Mouse (Mus musculus) lung, embryonic 14.5 days (tissue): Measurements from ENCODE around the gene Pip5k1b. TPM values are rescaled to one million over a fixed set of nuclear protein-coding genes. Genes with fewer than 3 reads are reported as not detected.

Experiments used
- ATAC-seq: fragments of 200-750 bp; cut with Nextera tagmentation; 2 replicates; pipeline ENCODE4 v1.8.0; 2017; ENCODE audit warnings: mild to moderate bottlenecking, moderate TSS enrichment, moderate library complexity; ENCODE audit not compliant: insufficient read depth
- DNase-seq: peaks from one replicate; pipeline ENCODE4 v3.0.0-alpha.2; 2015
- H3K27ac ChIP-seq: fragments of 300-500 bp; sonication (generic); 2 replicates; pipeline ENCODE4 v1.5.1; 2014; ENCODE audit warnings: low read depth, mild to moderate bottlenecking, moderate library complexity
- H3K27me3 ChIP-seq: fragments of 300-500 bp; sonication (generic); 2 replicates; pipeline ENCODE4 v1.6.1; 2014; ENCODE audit warnings: low read length, control low read depth; ENCODE audit not compliant: insufficient read depth
- H3K36me3 ChIP-seq: fragments of 300-500 bp; sonication (generic); 2 replicates; pipeline ENCODE4 v1.6.1; 2014; ENCODE audit warnings: control low read depth; ENCODE audit not compliant: insufficient read depth
- H3K4me1 ChIP-seq: fragments of 300-500 bp; sonication (generic); 2 replicates; pipeline ENCODE4 v1.6.1; 2014; ENCODE audit warnings: antibody characterized with exemption, control low read depth; ENCODE audit not compliant: insufficient read depth
- H3K4me2 ChIP-seq: fragments of 300-500 bp; sonication (generic); 2 replicates; pipeline ENCODE4 v1.6.1; 2014; ENCODE audit warnings: mild to moderate bottlenecking
- H3K4me3 ChIP-seq: fragments of 300-500 bp; sonication (generic); 2 replicates; pipeline ENCODE4 v1.5.1; 2014; ENCODE audit warnings: low read depth, low read length
- H3K9ac ChIP-seq: fragments of 300-500 bp; sonication (generic); 2 replicates; pipeline ENCODE4 v1.6.1; 2014
- H3K9me3 ChIP-seq: fragments of 300-500 bp; sonication (generic); 2 replicates; pipeline ENCODE4 v1.6.1; 2016; ENCODE audit warnings: low read depth, low read length, control low read depth
- CTCF ChIP-seq: IDR thresholded peaks from 2 replicates; pipeline ENCODE4 v1.5.1; 2016; ENCODE audit warnings: antibody characterized with exemption, low read depth
- WGBS: fragments of 180-500 bp; shearing (Covaris S2); extraction: QIAGEN DNeasy Blood & Tissue Kit; methylation state at CpG from one replicate; pipeline ENCODE4 v1.1.7; 2014; 5-methylcytosine and 5-hydroxymethylcytosine counted together
- polyA plus RNA-seq: library from polyadenylated mRNA; unstranded; fragments of >200 nt; fragmentation: Nextera tagmentation; extraction: Ambion mirVana; gene quantifications from 2 replicates; pipeline ENCODE4 v1.2.1, GENCODE M21; 2014

Pip5k1b gene
- polyA plus RNA-seq, 1 experiment from 2014 or later = 2.6 TPM

GRCm38 (mm10) chr19:24335611-24336343 lies 219.9 kb downstream of the Pip5k1b start:
- Histone ChIP-seq H3K9ac (no peak overlapping the region), H3K27ac (no peak overlapping the region), H3K27me3 (no peaks in the 10 kb centered on the region), H3K4me1 (peaks cover 2% of the 10 kb centered on the region; the same call in 1 of the 2 replicates), H3K36me3 (no peaks in the 10 kb centered on the region), H3K9me3 (no peaks in the 10 kb centered on the region), H3K4me2 (0 out of 2 replicates have a peak overlapping the region, but pooled peaks have one; percentile 20), H3K4me3 (no peak overlapping the region)
- DNase-seq (no peak), ATAC-seq (no peak)
- 31% methylated on average over 4 of the region's 4 CpGs for WGBS
- TF ChIP-seq CTCF = no peak

GRCm38 (mm10) chr19:24332956-24333355 lies 222.7 kb downstream of the Pip5k1b start:
- H3K4me2 ChIP-seq = no peak overlapping the region
- H3K27me3 ChIP-seq = no peaks in the 10 kb centered on the region
- H3K36me3 ChIP-seq = no peaks in the 10 kb centered on the region
- no peak overlapping the region for H3K4me3 ChIP-seq
- no peak overlapping the region for H3K27ac ChIP-seq
- DNase-seq (peak; percentile 61), ATAC-seq (no peak)
- peaks cover 2% of the 10 kb centered on the region; the same call in 1 of the 2 replicates for H3K4me1 ChIP-seq
- H3K9ac ChIP-seq = no peak overlapping the region
- no peak for TF ChIP-seq CTCF
- H3K9me3 ChIP-seq = no peaks in the 10 kb centered on the region
- WGBS = 48% methylated on average over 5 of the region's 5 CpGs

GRCm38 (mm10) chr19:24331274-24331673 lies 224.4 kb downstream of the Pip5k1b start:
- Histone ChIP-seq H3K4me1 (0 out of 2 replicates have a peak, but pooled peaks cover 2% of the 10 kb centered on the region), H3K4me3 (no peak overlapping the region), H3K9ac (no peak overlapping the region), H3K27ac (no peak overlapping the region), H3K36me3 (no peaks in the 10 kb centered on the region), H3K27me3 (no peaks in the 10 kb centered on the region), H3K4me2 (no peak overlapping the region), H3K9me3 (no peaks in the 10 kb centered on the region)
- TF ChIP-seq CTCF = no peak
- WGBS = 74% methylated on average over 2 of the region's 2 CpGs
- no peak for ATAC-seq
- no peak for DNase-seq

- H3K9ac ChIP-seq = no peak overlapping the region
- 66% methylated on average over 2 of the region's 2 CpGs for WGBS
- TF ChIP-seq CTCF = no peak
- no peak overlapping the region for H3K27ac ChIP-seq
- no peaks in the 10 kb centered on the region for H3K27me3 ChIP-seq
- no peak overlapping the region for H3K4me2 ChIP-seq
- no peak overlapping the region for H3K4me3 ChIP-seq
- no peaks in the 10 kb centered on the region for H3K4me1 ChIP-seq
- H3K9me3 ChIP-seq = no peaks in the 10 kb centered on the region
- no peaks in the 10 kb centered on the region for H3K36me3 ChIP-seq
- ATAC-seq (no peak), DNase-seq (no peak)
Observed at GRCm38 (mm10) chr19:24330366-24330765, 225.3 kb downstream of the Pip5k1b start.

- H3K27me3 ChIP-seq = no peaks in the 10 kb centered on the region
- no peak overlapping the region for H3K4me3 ChIP-seq
- H3K9me3 ChIP-seq = no peaks in the 10 kb centered on the region
- H3K36me3 ChIP-seq = no peaks in the 10 kb centered on the region
- 52% methylated on average over 2 of the region's 2 CpGs for WGBS
- DNase-seq (no peak), ATAC-seq (no peak)
- TF ChIP-seq CTCF = no peak
- no peak overlapping the region for H3K27ac ChIP-seq
- H3K4me2 ChIP-seq = no peak overlapping the region
- peaks cover 5% of the 10 kb centered on the region; the same call in 1 of the 2 replicates for H3K4me1 ChIP-seq
- H3K9ac ChIP-seq = no peak overlapping the region
Observed at GRCm38 (mm10) chr19:24327921-24328320, 227.8 kb downstream of the Pip5k1b start.

GRCm38 (mm10) chr19:24326969-24327368 lies 228.7 kb downstream of the Pip5k1b start:
- H3K36me3 ChIP-seq = no peaks in the 10 kb centered on the region
- DNase-seq (no peak), ATAC-seq (no peak)
- H3K27me3 ChIP-seq = no peaks in the 10 kb centered on the region
- no peak overlapping the region for H3K9ac ChIP-seq
- H3K4me3 ChIP-seq = no peak overlapping the region
- TF ChIP-seq CTCF = no peak
- H3K4me1 ChIP-seq = peaks cover 5% of the 10 kb centered on the region; the same call in 1 of the 2 replicates
- no peaks in the 10 kb centered on the region for H3K9me3 ChIP-seq
- WGBS = 38% methylated on average over 1 of the region's 1 CpGs
- no peak overlapping the region for H3K4me2 ChIP-seq
- H3K27ac ChIP-seq = no peak overlapping the region

- Histone ChIP-seq H3K27ac (no peak overlapping the region), H3K9ac (no peak overlapping the region), H3K9me3 (no peaks in the 10 kb centered on the region), H3K4me2 (no peak overlapping the region), H3K4me1 (peaks cover 5% of the 10 kb centered on the region; the same call in 1 of the 2 replicates), H3K27me3 (no peaks in the 10 kb centered on the region), H3K36me3 (no peaks in the 10 kb centered on the region), H3K4me3 (no peak overlapping the region)
- ATAC-seq = no peak
- 78% methylated on average over 6 of the region's 6 CpGs for WGBS
- DNase-seq = no peak
- no peak for TF ChIP-seq CTCF
Observed at GRCm38 (mm10) chr19:24325692-24326091, 230.0 kb downstream of the Pip5k1b start.
